Mouse (Mus musculus): ENCODE measurements around the gene Cul4b. TPM values are rescaled to one million over a fixed set of nuclear protein-coding genes. Genes with fewer than 3 reads are reported as not detected.

The Cul4b gene
- total and polyA plus RNA-seq, 2 experiments from 2014 or later: 16.8 to 18.2 TPM

- H3K4me2 ChIP-seq (ENCODE audit: low read depth, low read length): no peak overlapping the region
- no peak overlapping the region for H3K9ac ChIP-seq (replicated peaks; ENCODE audit: low read length)
- H3K4me1 ChIP-seq (ENCODE audit: insufficient read depth, low read length): no peaks in the 10 kb centered on the region
- no peak overlapping the region for H3K4me3 ChIP-seq (ENCODE audit: low read length)
- DNase-seq (ENCODE audit: low spot score) (no peak), ATAC-seq (no peak)
- no peaks in the 10 kb centered on the region for H3K27me3 ChIP-seq (ENCODE audit: insufficient read depth, low read length)
- no peak overlapping the region for H3K27ac ChIP-seq
- no peaks in the 10 kb centered on the region for H3K9me3 ChIP-seq (ENCODE audit: low read length)
- TF ChIP-seq CTCF (IDR thresholded peaks at IDR 0.05; ENCODE audit: low read depth): no peak
- H3K36me3 ChIP-seq (ENCODE audit: insufficient read depth, low read length): no peaks in the 10 kb centered on the region
These were observed 7.3 kb upstream of the Cul4b start for GRCm38 (mm10) chrX:38583261-38583660.

- Histone ChIP-seq H3K4me1 (ENCODE audit: insufficient read depth, low read length) (no peaks in the 10 kb centered on the region), H3K36me3 (ENCODE audit: insufficient read depth, low read length) (no peaks in the 10 kb centered on the region), H3K4me3 (ENCODE audit: low read length) (no peak overlapping the region), H3K4me2 (ENCODE audit: low read depth, low read length) (no peak overlapping the region), H3K9ac (replicated peaks; ENCODE audit: low read length) (no peak overlapping the region), H3K9me3 (ENCODE audit: low read length) (no peaks in the 10 kb centered on the region), H3K27ac (no peak overlapping the region), H3K27me3 (ENCODE audit: insufficient read depth, low read length) (no peaks in the 10 kb centered on the region)
- no peak for ATAC-seq
- WGBS: 96% methylated on average over 1 of the region's 1 CpGs
- DNase-seq (ENCODE audit: low spot score): no peak
- TF ChIP-seq CTCF (IDR thresholded peaks at IDR 0.05; ENCODE audit: low read depth): no peak
These were observed 5.1 kb upstream of the Cul4b start for GRCm38 (mm10) chrX:38581140-38581539.

GRCm38 (mm10) chrX:38566521-38567205 is 9.3 kb downstream of the Cul4b start:
- no peaks in the 10 kb centered on the region for H3K9me3 ChIP-seq (ENCODE audit: low read length)
- H3K9ac ChIP-seq (replicated peaks; ENCODE audit: low read length): no peak overlapping the region
- H3K27ac ChIP-seq: no peak overlapping the region
- no peak for TF ChIP-seq CTCF (IDR thresholded peaks at IDR 0.05; ENCODE audit: low read depth)
- H3K4me3 ChIP-seq (ENCODE audit: low read length): no peak overlapping the region
- no peaks in the 10 kb centered on the region for H3K4me1 ChIP-seq (ENCODE audit: insufficient read depth, low read length)
- no peaks in the 10 kb centered on the region for H3K27me3 ChIP-seq (ENCODE audit: insufficient read depth, low read length)
- no peak overlapping the region for H3K4me2 ChIP-seq (ENCODE audit: low read depth, low read length)
- ATAC-seq (no peak), DNase-seq (ENCODE audit: low spot score) (no peak)
- H3K36me3 ChIP-seq (ENCODE audit: insufficient read depth, low read length): no peaks in the 10 kb centered on the region
- 71% methylated on average over 6 of the region's 6 CpGs for WGBS

GRCm38 (mm10) chrX:38565176-38565542 is 10.8 kb downstream of the Cul4b start:
- WGBS: 26% methylated on average over 8 of the region's 8 CpGs
- H3K4me2 ChIP-seq (ENCODE audit: low read depth, low read length): peak overlapping the region; percentile 61
- peak overlapping the region; percentile 43 for H3K4me3 ChIP-seq (ENCODE audit: low read length)
- peak overlapping the region; percentile 60; the same call in 1 of the 2 replicates for H3K9ac ChIP-seq (replicated peaks; ENCODE audit: low read length)
- H3K27me3 ChIP-seq (ENCODE audit: insufficient read depth, low read length): no peaks in the 10 kb centered on the region
- H3K4me1 ChIP-seq (ENCODE audit: insufficient read depth, low read length): no peaks in the 10 kb centered on the region
- H3K27ac ChIP-seq: peak overlapping the region; percentile 64; the same call in 1 of the 2 replicates
- TF ChIP-seq CTCF (IDR thresholded peaks at IDR 0.05; ENCODE audit: low read depth): no peak
- no peaks in the 10 kb centered on the region for H3K9me3 ChIP-seq (ENCODE audit: low read length)
- no peaks in the 10 kb centered on the region for H3K36me3 ChIP-seq (ENCODE audit: insufficient read depth, low read length)
- DNase-seq (ENCODE audit: low spot score) (no peak), ATAC-seq (no peak)

- peak overlapping the region; percentile 61 for H3K4me2 ChIP-seq (ENCODE audit: low read depth, low read length)
- H3K27ac ChIP-seq: peak overlapping the region; percentile 84
- H3K9ac ChIP-seq (replicated peaks; ENCODE audit: low read length): peak overlapping the region; percentile 60
- peak; percentile 91 for DNase-seq (ENCODE audit: low spot score)
- H3K4me1 ChIP-seq (ENCODE audit: insufficient read depth, low read length): no peaks in the 10 kb centered on the region
- WGBS: 25% methylated on average over 46 of the region's 52 CpGs
- peak; percentile 97 for ATAC-seq
- no peaks in the 10 kb centered on the region for H3K27me3 ChIP-seq (ENCODE audit: insufficient read depth, low read length)
- H3K9me3 ChIP-seq (ENCODE audit: low read length): no peaks in the 10 kb centered on the region
- H3K4me3 ChIP-seq (ENCODE audit: low read length): peak overlapping the region; percentile 43
- no peak for TF ChIP-seq CTCF (IDR thresholded peaks at IDR 0.05; ENCODE audit: low read depth)
- no peaks in the 10 kb centered on the region for H3K36me3 ChIP-seq (ENCODE audit: insufficient read depth, low read length)
These were observed 11.3 kb downstream of the Cul4b start for GRCm38 (mm10) chrX:38564542-38565175.

- H3K27me3 ChIP-seq (ENCODE audit: insufficient read depth, low read length): no peaks in the 10 kb centered on the region
- peak overlapping the region; percentile 61 for H3K4me2 ChIP-seq (ENCODE audit: low read depth, low read length)
- 29% methylated on average over 10 of the region's 19 CpGs for WGBS
- TF ChIP-seq CTCF (IDR thresholded peaks at IDR 0.05; ENCODE audit: low read depth): no peak
- no peaks in the 10 kb centered on the region for H3K36me3 ChIP-seq (ENCODE audit: insufficient read depth, low read length)
- no peaks in the 10 kb centered on the region for H3K4me1 ChIP-seq (ENCODE audit: insufficient read depth, low read length)
- DNase-seq (ENCODE audit: low spot score) (peak; percentile 31), ATAC-seq (no peak; the same call in 1 of the 2 replicates)
- peak overlapping the region; percentile 84 for H3K27ac ChIP-seq
- H3K9me3 ChIP-seq (ENCODE audit: low read length): no peaks in the 10 kb centered on the region
- peak overlapping the region; percentile 60 for H3K9ac ChIP-seq (replicated peaks; ENCODE audit: low read length)
- peak overlapping the region; percentile 43 for H3K4me3 ChIP-seq (ENCODE audit: low read length)
These were observed 12.0 kb downstream of the Cul4b start for GRCm38 (mm10) chrX:38563941-38564541.

- no peak overlapping the region for H3K4me3 ChIP-seq (ENCODE audit: low read length)
- H3K36me3 ChIP-seq (ENCODE audit: insufficient read depth, low read length): no peaks in the 10 kb centered on the region
- no peak overlapping the region for H3K27ac ChIP-seq
- no peak overlapping the region for H3K4me2 ChIP-seq (ENCODE audit: low read depth, low read length)
- ATAC-seq (no peak), DNase-seq (ENCODE audit: low spot score) (no peak)
- no peaks in the 10 kb centered on the region for H3K27me3 ChIP-seq (ENCODE audit: insufficient read depth, low read length)
- no peak overlapping the region for H3K9ac ChIP-seq (replicated peaks; ENCODE audit: low read length)
- no peak for TF ChIP-seq CTCF (IDR thresholded peaks at IDR 0.05; ENCODE audit: low read depth)
- no peaks in the 10 kb centered on the region for H3K9me3 ChIP-seq (ENCODE audit: low read length)
- no peaks in the 10 kb centered on the region for H3K4me1 ChIP-seq (ENCODE audit: insufficient read depth, low read length)
These were observed 22.7 kb downstream of the Cul4b start for GRCm38 (mm10) chrX:38553255-38553654.

Data from hindbrain, postnatal 0 days (tissue).